Mouse (Mus musculus): ENCODE data around the gene Tspan18.

GRCm38 (mm10) chr2:93178313-93178677 lies 156.0 kb downstream of the Tspan18 start:
- TF ChIP-seq CTCF (conservative IDR thresholded peaks at IDR 0.05 in 1 of 2, IDR thresholded peaks at IDR 0.05 in 1 of 2; ENCODE audit: low read depth in 2 of 2, low read length in 2 of 2) (no peak), ETS1 (conservative IDR thresholded peaks at IDR 0.05; ENCODE audit: low read depth, low read length) (no peak), JUN (IDR thresholded peaks at IDR 0.05; ENCODE audit: insufficient read depth, low read depth, low read length) (no peak), ELF1 (IDR thresholded peaks at IDR 0.05; ENCODE audit: low read depth, low read length) (no peak), MYC (IDR thresholded peaks at IDR 0.05; ENCODE audit: low read depth, low read length) (no peak), POLR2AphosphoS2 (IDR thresholded peaks at IDR 0.05; ENCODE audit: low read depth, low read length) (no peak)

All from CH12.LX (cell line).